Mouse (Mus musculus) midbrain, embryonic 16.5 days (tissue): ENCODE measurements around the gene 1500009L16Rik. TPM values are rescaled to one million over a fixed set of nuclear protein-coding genes. Genes with fewer than 3 reads are reported as not detected.

Experiments used
- ATAC-seq: fragments of 200-750 bp; cut with Nextera tagmentation; 2 replicates; pipeline ENCODE4 v1.8.0; 2017; ENCODE audit warnings: moderate TSS enrichment
- H3K27ac ChIP-seq: fragments of 300-500 bp; sonication (generic); 2 replicates; pipeline ENCODE4 v1.5.1; 2014; ENCODE audit warnings: mild to moderate bottlenecking, low read length, mixed read lengths
- H3K27me3 ChIP-seq: fragments of 300-500 bp; sonication (generic); 2 replicates; pipeline ENCODE4 v1.6.1; 2014; ENCODE audit warnings: low read depth, low read length, mixed read lengths; ENCODE audit not compliant: control insufficient read depth, insufficient read depth
- H3K36me3 ChIP-seq: fragments of 300-500 bp; sonication (generic); 2 replicates; pipeline ENCODE4 v1.6.1; 2014; ENCODE audit warnings: mild to moderate bottlenecking, low read length, moderate library complexity, mixed read lengths; ENCODE audit not compliant: control insufficient read depth, insufficient read depth
- H3K4me1 ChIP-seq: fragments of 300-500 bp; sonication (generic); 2 replicates; pipeline ENCODE4 v1.6.1; 2014; ENCODE audit warnings: mild to moderate bottlenecking, low read length, mixed read lengths; ENCODE audit not compliant: control insufficient read depth, insufficient read depth
- H3K4me2 ChIP-seq: fragments of 300-500 bp; sonication (generic); 2 replicates; pipeline ENCODE4 v1.6.1; 2014; ENCODE audit warnings: mild to moderate bottlenecking, low read length, mixed read lengths
- H3K4me3 ChIP-seq: fragments of 300-500 bp; sonication (generic); 2 replicates; pipeline ENCODE4 v1.5.1; 2014; ENCODE audit warnings: low read depth, mild to moderate bottlenecking, low read length, moderate library complexity, mixed read lengths
- H3K9ac ChIP-seq: fragments of 300-500 bp; sonication (generic); 2 replicates; pipeline ENCODE4 v1.6.1; 2014; ENCODE audit warnings: low read depth, low read length, mixed read lengths
- H3K9me3 ChIP-seq: fragments of 300-500 bp; sonication (generic); replicated peaks from 2 replicates; pipeline ENCODE4 v1.6.1; 2014; ENCODE audit warnings: mild to moderate bottlenecking, low read length, mixed read lengths; ENCODE audit not compliant: control insufficient read depth, poor library complexity, severe bottlenecking
- WGBS: fragments of 180-500 bp; shearing (Covaris S2); extraction: QIAGEN DNeasy Blood & Tissue Kit; methylation state at CpG from one replicate; pipeline ENCODE4 v1.1.7; 2014; 5-methylcytosine and 5-hydroxymethylcytosine counted together
- polyA plus RNA-seq: library from polyadenylated mRNA; unstranded; fragments of >200 nt; fragmentation: Nextera tagmentation; extraction: Ambion mirVana; gene quantifications from 2 replicates; pipeline ENCODE4 v1.2.1, GENCODE M21; 2015

1500009L16Rik gene
- 94.0 and 102 TPM in 2 replicates for polyA plus RNA-seq

DNA sequence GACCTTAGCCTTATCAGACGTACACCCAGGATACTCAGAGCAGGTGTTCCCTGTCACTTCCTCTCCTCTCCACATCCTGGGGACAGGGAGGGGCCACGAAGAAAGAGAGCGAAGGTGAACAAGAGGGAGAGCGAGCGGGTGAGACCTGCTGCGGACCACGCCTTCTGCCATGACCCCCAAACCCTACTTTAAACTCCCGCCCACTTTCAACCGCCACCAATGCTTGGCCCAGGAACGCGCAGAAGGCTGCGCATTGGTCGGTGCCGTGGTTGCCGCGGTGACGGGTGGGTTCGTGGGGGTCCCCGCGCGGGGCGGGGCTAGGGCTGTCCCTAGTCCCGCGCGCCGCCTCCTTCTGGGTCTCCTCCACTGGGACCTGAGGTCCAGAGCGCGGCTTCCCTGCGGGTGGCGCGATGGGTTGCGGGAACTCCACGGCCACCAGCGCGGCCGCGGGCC is at the start of gene 1500009L16Rik:
Gene 1500009L16Rik (plus strand): TSS at position 287 of the 453 bp plus-strand sequence.
- Histone ChIP-seq H3K9me3 (no peaks in the 10 kb centered on the region), H3K4me3 (peak within 1 kb of the TSS; percentile 72), H3K27me3 (no peaks in the 10 kb centered on the region), H3K36me3 (no peaks in the 10 kb centered on the region), H3K27ac (no peak within 1 kb of the TSS), H3K4me1 (peaks cover 5% of the 10 kb centered on the region), H3K9ac (peak within 1 kb of the TSS; percentile 74), H3K4me2 (peak within 1 kb of the TSS; percentile 67)
- under 1% methylated on average over 27 of the region's 37 CpGs for WGBS
- ATAC-seq, result peak; percentile 99

DNA sequence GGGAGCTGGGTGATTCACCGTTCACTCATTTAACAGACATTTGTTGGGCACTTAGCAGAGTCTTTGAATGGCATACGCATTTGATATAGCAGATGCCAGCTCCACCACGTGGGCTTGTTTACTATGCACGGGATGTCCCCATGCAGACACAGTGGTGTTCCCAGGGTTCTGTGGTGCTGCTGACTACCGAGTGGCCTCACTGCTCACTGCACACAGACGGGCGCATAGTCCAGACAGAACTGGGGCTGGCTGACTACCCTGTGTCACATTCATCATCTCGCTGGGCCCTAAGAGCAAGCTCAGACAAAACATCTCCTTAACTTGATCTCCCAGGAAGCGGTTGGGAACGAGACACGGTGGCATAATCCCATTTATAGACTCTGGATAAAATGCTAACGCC is 41.3 kb upstream of the 1500009L16Rik start:
- peak; percentile 71; the same call in 1 of the 2 replicates for ATAC-seq
- no peak overlapping the region for H3K27ac ChIP-seq
- no peak overlapping the region for H3K4me3 ChIP-seq
- no peak overlapping the region for H3K9ac ChIP-seq
- H3K36me3 ChIP-seq, result no peaks in the 10 kb centered on the region
- H3K9me3 ChIP-seq, result no peaks in the 10 kb centered on the region
- 59% methylated on average over 12 of the region's 12 CpGs for WGBS
- no peaks in the 10 kb centered on the region for H3K27me3 ChIP-seq
- no peak overlapping the region for H3K4me2 ChIP-seq
- no peaks in the 10 kb centered on the region for H3K4me1 ChIP-seq

DNA sequence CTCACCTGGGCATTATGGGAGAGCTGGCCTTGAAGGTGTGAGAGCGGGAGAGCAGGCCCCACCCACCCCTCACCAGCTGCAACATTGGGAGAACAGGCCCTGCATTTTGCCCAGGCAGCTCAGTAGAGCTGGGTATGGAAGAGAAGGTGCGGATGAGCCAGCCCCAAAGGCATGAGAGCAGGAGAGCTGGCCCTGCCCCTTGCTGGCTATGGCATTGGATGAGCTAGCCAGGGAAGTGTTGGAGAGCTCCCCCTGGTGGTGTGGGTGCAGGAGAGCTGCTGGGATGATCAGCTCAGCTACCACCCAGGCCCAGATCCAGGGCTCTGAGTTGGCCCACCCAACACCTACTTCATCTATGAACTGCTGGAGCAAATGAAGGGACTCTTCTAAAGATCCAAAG is 34.5 kb upstream of the 1500009L16Rik start:
- Histone ChIP-seq H3K27me3 (no peaks in the 10 kb centered on the region), H3K27ac (no peak overlapping the region), H3K9ac (no peak overlapping the region), H3K36me3 (no peaks in the 10 kb centered on the region), H3K4me2 (no peak overlapping the region), H3K4me1 (no peaks in the 10 kb centered on the region), H3K9me3 (no peaks in the 10 kb centered on the region), H3K4me3 (no peak overlapping the region)
- 87% methylated on average over 2 of the region's 2 CpGs for WGBS
- ATAC-seq, result no peak

DNA sequence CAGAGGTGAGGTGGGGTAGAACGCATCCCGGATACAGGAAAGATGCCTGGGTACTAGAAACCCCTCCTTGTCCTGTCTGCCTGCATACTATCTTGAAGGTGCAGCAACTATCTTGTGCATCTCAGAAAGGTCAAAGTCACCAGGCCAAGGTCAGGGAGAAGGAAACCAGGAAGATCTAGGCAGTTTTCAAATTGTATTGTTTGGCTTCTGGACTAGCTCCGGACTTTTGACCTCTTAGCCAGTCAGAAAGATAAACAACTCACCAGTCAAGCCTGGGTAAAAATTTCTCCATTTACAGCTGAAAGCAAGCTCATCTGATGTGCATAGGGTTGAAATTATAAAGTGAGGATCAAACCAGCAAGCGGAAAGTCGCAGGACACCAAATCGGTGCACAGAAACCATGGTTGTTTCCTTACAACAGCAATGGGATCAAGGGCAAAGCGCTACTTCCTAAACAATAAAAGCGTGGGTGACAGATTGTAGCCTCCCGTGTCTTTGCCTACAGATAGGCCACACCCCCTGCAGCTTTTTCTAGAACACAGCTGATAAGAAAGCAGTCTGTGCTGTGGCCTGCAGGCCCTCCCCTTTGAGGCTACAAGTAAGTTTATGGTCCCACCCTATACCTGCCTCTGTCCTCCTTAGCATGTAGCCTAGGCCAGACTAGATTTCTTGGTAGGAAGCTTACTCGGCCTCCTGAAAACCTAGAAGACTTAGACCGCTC is 30.3 kb upstream of the 1500009L16Rik start:
- Histone ChIP-seq H3K4me1 (no peaks in the 10 kb centered on the region), H3K27ac (no peak overlapping the region), H3K27me3 (no peaks in the 10 kb centered on the region), H3K36me3 (no peaks in the 10 kb centered on the region), H3K4me2 (no peak overlapping the region), H3K9ac (no peak overlapping the region), H3K9me3 (no peaks in the 10 kb centered on the region), H3K4me3 (no peak overlapping the region)
- WGBS, result 90% methylated on average over 11 of the region's 11 CpGs
- no peak for ATAC-seq

DNA sequence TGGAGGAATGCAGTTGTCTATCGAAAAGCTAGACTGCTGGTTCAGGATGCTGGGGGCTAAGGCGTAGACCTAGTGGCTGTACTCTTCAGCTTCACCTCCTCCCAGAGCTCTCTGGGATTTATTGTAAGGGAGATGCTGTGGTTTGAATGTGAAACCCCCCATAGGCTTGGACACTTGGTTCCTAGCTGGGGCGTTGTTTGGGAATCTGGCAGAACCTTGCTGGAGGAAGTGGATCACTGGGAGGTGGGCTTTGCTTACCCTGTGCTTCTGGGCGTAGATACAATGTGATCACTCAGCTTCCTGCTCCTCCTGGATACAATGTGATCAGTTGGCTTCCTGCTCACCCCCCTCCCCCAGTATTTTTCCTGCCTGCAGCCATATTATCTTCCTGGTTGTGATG is 26.4 kb upstream of the 1500009L16Rik start:
- no peaks in the 10 kb centered on the region for H3K9me3 ChIP-seq
- no peaks in the 10 kb centered on the region for H3K27me3 ChIP-seq
- no peak overlapping the region for H3K4me2 ChIP-seq
- H3K4me3 ChIP-seq, result no peak overlapping the region
- no peak overlapping the region for H3K9ac ChIP-seq
- ATAC-seq, result no peak
- H3K27ac ChIP-seq, result no peak overlapping the region
- no peaks in the 10 kb centered on the region for H3K4me1 ChIP-seq
- no peaks in the 10 kb centered on the region for H3K36me3 ChIP-seq
- 87% methylated on average over 4 of the region's 4 CpGs for WGBS

DNA sequence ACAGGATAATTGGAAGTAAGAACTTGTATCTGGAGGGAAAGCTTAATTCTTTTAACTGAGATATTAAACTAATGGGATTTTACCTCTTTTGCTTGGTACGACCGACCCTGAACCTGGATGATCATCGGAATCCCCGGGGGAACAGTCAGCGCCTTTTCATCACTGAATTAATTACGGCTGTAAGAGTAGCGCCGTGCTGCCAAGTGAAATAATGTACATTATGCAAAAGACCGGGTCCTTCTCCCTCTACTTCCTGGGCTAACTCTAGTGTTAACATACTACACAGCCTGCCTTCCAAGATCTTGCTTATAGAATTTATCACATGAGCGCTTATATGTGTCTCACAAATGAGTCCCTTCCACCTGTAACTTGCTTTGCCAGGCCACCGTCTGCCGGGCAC is 16.0 kb upstream of the 1500009L16Rik start:
- Histone ChIP-seq H3K9ac (no peak overlapping the region), H3K4me1 (no peaks in the 10 kb centered on the region), H3K36me3 (no peaks in the 10 kb centered on the region), H3K27ac (no peak overlapping the region), H3K4me2 (no peak overlapping the region), H3K9me3 (no peaks in the 10 kb centered on the region), H3K4me3 (no peak overlapping the region), H3K27me3 (no peaks in the 10 kb centered on the region)
- 74% methylated on average over 12 of the region's 12 CpGs for WGBS
- no peak for ATAC-seq

DNA sequence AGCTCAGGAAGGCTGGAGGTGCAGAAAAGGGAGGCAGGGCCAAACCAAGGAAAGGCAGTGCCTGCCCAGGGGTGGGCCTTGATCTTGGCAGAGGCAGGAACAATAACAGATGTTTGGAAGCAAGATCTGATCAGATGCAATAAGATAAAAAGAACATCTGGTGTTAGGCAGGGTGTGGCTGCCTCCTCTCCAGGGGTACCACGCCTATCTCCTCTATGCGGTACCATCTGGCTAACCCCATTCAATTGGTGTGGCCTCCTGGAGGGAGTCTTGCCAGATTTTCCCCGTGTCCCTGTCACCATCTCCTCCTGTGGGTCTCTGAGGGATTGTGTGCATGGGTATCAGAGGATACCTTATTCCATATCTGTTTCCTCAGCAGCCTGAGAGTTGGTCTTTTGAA is 12.7 kb upstream of the 1500009L16Rik start:
- H3K4me1 ChIP-seq, result no peaks in the 10 kb centered on the region
- H3K4me2 ChIP-seq, result no peak overlapping the region
- no peak overlapping the region for H3K9ac ChIP-seq
- H3K4me3 ChIP-seq, result no peak overlapping the region
- no peaks in the 10 kb centered on the region for H3K9me3 ChIP-seq
- no peaks in the 10 kb centered on the region for H3K36me3 ChIP-seq
- no peak for ATAC-seq
- H3K27me3 ChIP-seq, result no peaks in the 10 kb centered on the region
- H3K27ac ChIP-seq, result no peak overlapping the region
- 60% methylated on average over 3 of the region's 3 CpGs for WGBS

DNA sequence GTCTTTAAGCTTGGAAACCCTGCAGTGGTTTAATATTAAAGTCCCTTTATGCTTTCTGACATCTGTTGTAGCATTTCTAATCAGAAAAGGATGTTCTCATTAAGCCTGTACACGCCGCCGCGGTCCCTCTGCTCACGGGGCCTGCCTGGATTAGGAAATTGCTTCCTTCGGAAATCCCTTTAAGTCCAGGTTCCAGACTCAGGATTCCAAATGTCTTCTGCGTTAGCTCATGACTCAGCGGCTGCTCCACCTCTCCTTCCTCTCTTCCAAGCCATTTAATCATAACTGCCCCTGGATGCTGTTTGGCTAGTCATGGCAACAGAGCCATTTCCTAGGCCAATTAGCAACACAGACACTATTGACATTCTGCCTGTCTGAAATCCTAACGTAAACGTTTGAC is 10.9 kb upstream of the 1500009L16Rik start:
- Histone ChIP-seq H3K36me3 (no peaks in the 10 kb centered on the region), H3K4me2 (no peak overlapping the region), H3K4me1 (no peaks in the 10 kb centered on the region), H3K9ac (no peak overlapping the region; the same call in 1 of the 2 replicates), H3K27me3 (no peaks in the 10 kb centered on the region), H3K4me3 (no peak overlapping the region), H3K9me3 (no peaks in the 10 kb centered on the region), H3K27ac (peak overlapping the region; percentile 8; the same call in 1 of the 2 replicates)
- WGBS, result 47% methylated on average over 10 of the region's 10 CpGs
- ATAC-seq, result no peak

DNA sequence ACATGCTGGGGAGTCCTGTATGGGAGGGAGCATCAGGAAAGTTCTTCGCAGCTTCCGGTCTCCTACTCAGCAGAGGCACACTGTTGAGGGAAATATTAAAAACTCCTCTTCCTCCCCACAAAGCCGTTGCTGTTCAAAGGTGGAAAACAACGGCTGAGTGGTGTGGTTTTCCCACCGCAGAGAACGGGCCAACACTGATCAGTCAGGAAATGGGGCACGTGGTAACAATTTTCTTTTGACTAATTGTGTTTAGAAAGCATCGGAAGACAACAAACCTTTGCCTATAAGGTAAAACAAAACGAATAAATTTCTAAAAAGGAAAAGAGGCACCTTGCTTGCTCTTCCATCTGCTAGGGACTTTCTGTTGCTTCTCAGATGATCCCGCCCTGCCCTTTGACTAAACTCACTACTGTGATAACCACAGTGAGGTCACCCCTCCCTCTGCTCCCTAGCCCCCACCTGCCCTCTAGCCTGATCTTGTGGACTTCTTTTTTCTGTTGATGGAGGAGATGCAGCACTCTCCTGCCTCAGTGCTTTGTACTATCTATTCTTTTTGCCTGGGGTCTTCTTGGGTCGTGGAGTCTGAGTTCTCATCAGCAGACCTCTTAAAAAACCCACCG is 3.7 kb upstream of the 1500009L16Rik start:
- Histone ChIP-seq H3K4me1 (peaks cover 5% of the 10 kb centered on the region), H3K27ac (no peak overlapping the region), H3K9me3 (no peaks in the 10 kb centered on the region), H3K4me2 (no peak overlapping the region), H3K27me3 (no peaks in the 10 kb centered on the region), H3K4me3 (no peak overlapping the region), H3K36me3 (no peaks in the 10 kb centered on the region), H3K9ac (no peak overlapping the region)
- 89% methylated on average over 12 of the region's 12 CpGs for WGBS
- ATAC-seq, result no peak
